ENCODE assay signal across 27 mouse cellular contexts in the genomic region with DNA sequence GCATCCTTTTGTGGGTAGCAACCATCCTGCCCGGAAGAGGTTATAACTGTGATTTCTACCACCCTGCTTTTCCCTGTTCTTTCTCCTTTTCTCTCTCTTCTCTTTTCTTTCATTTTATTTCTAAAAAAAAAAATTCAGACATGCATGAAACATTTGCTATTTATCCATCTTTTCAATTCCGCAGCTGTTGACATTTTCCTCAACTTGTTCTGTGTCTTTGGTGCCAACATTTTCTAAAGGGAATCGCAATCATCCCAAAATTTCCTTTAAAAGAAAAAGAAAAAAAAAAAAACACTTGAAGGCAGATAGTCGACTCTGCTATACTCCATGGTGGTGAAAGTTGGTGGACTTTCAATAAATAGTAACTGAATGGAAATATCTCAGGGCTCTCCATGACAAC. TPM values are rescaled to one million over a fixed set of nuclear protein-coding genes. Genes with fewer than 3 reads are reported as not detected.
A peak's percentile ranks its signal among the peaks of the same experiment; 100 is the strongest.
DNase-seq lines count a peak whose midpoint lies in the region; ATAC-seq and TF ChIP-seq lines count a peak whose summit lies in the region.
"Had no signal": no experiment of that assay in that cellular context is flagged by ENCODE, and none has a peak within 500 bp of the region (broad histone marks: within the 10 kb centered on the region; RNA-seq: fewer than 3 reads in every experiment).

No protein-coding gene starts in this region.

- no peak for TF ChIP-seq EP300 in lung, postnatal 0 days (IDR thresholded peaks at IDR 0.05)

- H3K4me1 ChIP-seq in lung, postnatal 0 days (ENCODE audit: insufficient read depth, low read depth, low read length) = no peaks in the 10 kb centered on the region
- H3K4me1 ChIP-seq: forebrain, embryonic 13.5 days; forebrain, embryonic 15.5 days had no signal

- no peaks in the 10 kb centered on the region for H3K9me3 ChIP-seq in lung, postnatal 0 days (ENCODE audit: low read length)
- H3K9me3 ChIP-seq: embryonic facial prominence, embryonic 13.5 days; embryonic facial prominence, embryonic 15.5 days; forebrain, embryonic 13.5 days; forebrain, embryonic 15.5 days had no signal

- no peak overlapping the region for H3K4me2 ChIP-seq in lung, postnatal 0 days (replicated peaks; ENCODE audit: low read depth, low read length)
- H3K4me2 ChIP-seq: embryonic facial prominence, embryonic 13.5 days; embryonic facial prominence, embryonic 15.5 days; forebrain, embryonic 13.5 days; forebrain, embryonic 15.5 days had no signal

- no peaks in the 10 kb centered on the region for H3K36me3 ChIP-seq in lung, postnatal 0 days (ENCODE audit: insufficient read depth, low read length)
- H3K36me3 ChIP-seq: embryonic facial prominence, embryonic 13.5 days; embryonic facial prominence, embryonic 15.5 days; forebrain, embryonic 15.5 days had no signal

- peak overlapping the region; percentile 32; the same call in 1 of the 2 replicates for H3K27ac ChIP-seq in gastrocnemius, adult 2 months
- H3K27ac ChIP-seq in lung, postnatal 0 days (ENCODE audit: low read length) = no peak overlapping the region
- H3K27ac ChIP-seq: embryonic facial prominence, embryonic 13.5 days; embryonic facial prominence, embryonic 15.5 days; forebrain, embryonic 13.5 days; forebrain, embryonic 15.5 days had no signal

- intact Hi-C loops in gastrocnemius, adult 2 months (cut with DNase I) = no loop called here

- no peaks in the 10 kb centered on the region for H3K27me3 ChIP-seq in lung, postnatal 0 days (replicated peaks; ENCODE audit: insufficient read depth, low read length)
- H3K27me3 ChIP-seq: embryonic facial prominence, embryonic 15.5 days; forebrain, embryonic 13.5 days; forebrain, embryonic 15.5 days had no signal

- DNase-seq in gastrocnemius, adult 2 months = no peak
- DNase-seq in gastrocnemius, adult 8-10 months (ENCODE audit: low spot score in 2 of 2) = no peak
- peak; percentile 18 for DNase-seq in lung, postnatal 0 days (ENCODE audit: low spot score)
- DNase-seq in lung, postnatal 25 days (ENCODE audit: low spot score) = no peak
- peak; percentile 42 for DNase-seq in brain, embryonic 18.5 days (ENCODE audit: low read depth, low spot score)
- DNase-seq in telencephalon, adult 2 months (ENCODE audit: low read depth, low spot score) = peak; percentile 38
- DNase-seq in thymus, postnatal 36 days = no peak
- no peak for DNase-seq in cerebellum, postnatal 4 days (ENCODE audit: low spot score in 2 of 2)
- DNase-seq: adrenal gland, adult 8-10 months; adrenal gland, postnatal 14 days; adrenal gland, postnatal 36 days; cerebellum, adult 11-12 months; cerebellum, adult 2 months; cerebellum, adult 9-10 months; cerebellum, postnatal 10 days; cerebellum, postnatal 25 days; embryo, embryonic 11 days had no signal

- no peak overlapping the region for H3K4me3 ChIP-seq in gastrocnemius, adult 2 months
- H3K4me3 ChIP-seq in lung, postnatal 0 days (ENCODE audit: low read depth, low read length) = no peak overlapping the region
- H3K4me3 ChIP-seq: embryonic facial prominence, embryonic 13.5 days; embryonic facial prominence, embryonic 15.5 days; forebrain, embryonic 13.5 days; forebrain, embryonic 15.5 days had no signal

- no peak overlapping the region for H3K9ac ChIP-seq in lung, postnatal 0 days (replicated peaks; ENCODE audit: low read depth)
- H3K9ac ChIP-seq: embryonic facial prominence, embryonic 13.5 days; embryonic facial prominence, embryonic 15.5 days; forebrain, embryonic 13.5 days; forebrain, embryonic 15.5 days had no signal

- 74% methylated on average over 4 of the region's 4 CpGs for WGBS in lung, postnatal 0 days

- ATAC-seq in lung, postnatal 0 days = no peak
- ATAC-seq: forebrain, embryonic 13.5 days; forebrain, embryonic 15.5 days had no signal

- no peak for TF ChIP-seq CTCF in gastrocnemius, adult 2 months (IDR thresholded peaks at IDR 0.05)
- no peak for TF ChIP-seq CTCF in lung, postnatal 0 days (IDR thresholded peaks at IDR 0.05)

RNA-seq across cellular contexts. Expression of gene Ccn5, which starts 11.5 kb away (rescaled TPM):
- 1 to 10 TPM in 1 of 2 experiments, under 1 TPM in 1; 0.87 to 1.8 TPM for total RNA-seq in gastrocnemius, adult 2 months (2021)
- 1 to 10 TPM in 2 of 4 experiments, under 1 TPM in 1, not detected in 1; 0.75 to 1.4 (median 1.3) TPM for total RNA-seq in gastrocnemius, adult 8-10 months (2022)
- polyA plus RNA-seq in lung, postnatal 0 days (2015; fragmentation: Nextera tagmentation; extraction: Ambion mirVana) = 2.4 and 2.7 TPM in 2 replicates
- total RNA-seq: common myeloid progenitor, adult 5-6 weeks; MEL had no signal
- polyA plus RNA-seq: embryonic facial prominence, embryonic 11.5 days had no signal

RNA-seq across cellular contexts. Expression of gene Kcnk15, which starts 44.3 kb away (rescaled TPM):
- total RNA-seq in gastrocnemius, adult 2 months (2021) = not detected
- total RNA-seq in gastrocnemius, adult 8-10 months (2022) = not detected
- not detected in 2 replicates for polyA plus RNA-seq in lung, postnatal 0 days (2015; fragmentation: Nextera tagmentation; extraction: Ambion mirVana)
- total RNA-seq: adrenal gland, adult 8-10 months; adrenal gland, postnatal 14 days; adrenal gland, postnatal 36 days; common myeloid progenitor, adult 5-6 weeks; ES-E14; MEL had no signal
- polyA plus RNA-seq: C2C12; embryonic facial prominence, embryonic 11.5 days; embryonic facial prominence, embryonic 13.5 days; embryonic facial prominence, embryonic 15.5 days; forebrain, embryonic 11.5 days; forebrain, embryonic 13.5 days; forebrain, embryonic 15.5 days had no signal

RNA-seq across cellular contexts. Expression of gene Ada, which starts 59.1 kb away (rescaled TPM):
- under 1 TPM; 0.38 to 0.39 TPM for total RNA-seq in gastrocnemius, adult 2 months (2021)
- total RNA-seq in gastrocnemius, adult 8-10 months (2022) = 1 to 10 TPM in 1 of 4 experiments, under 1 TPM in 2, not detected in 1; 0.34 to 1.2 (median 0.62) TPM
- 3.2 and 3.6 TPM in 2 replicates for polyA plus RNA-seq in lung, postnatal 0 days (2015; fragmentation: Nextera tagmentation; extraction: Ambion mirVana)

Comparison
In these comparisons a context has a peak if more than half of its experiments do, and no peak if none do; other contexts are left out.
1. DNase-seq: peak in lung, postnatal 0 days (single experiment), brain, embryonic 18.5 days (single experiment) and telencephalon, adult 2 months (single experiment); none in gastrocnemius, adult 2 months (single experiment), gastrocnemius, adult 8-10 months (0 of 2), lung, postnatal 25 days (single experiment), thymus, postnatal 36 days (0 of 2) and cerebellum, postnatal 4 days (0 of 2).